Mouse (Mus musculus) erythroblast, adult 5-6 weeks (primary cell): ENCODE measurements around the gene Cbr2. TPM values are rescaled to one million over a fixed set of nuclear protein-coding genes. Genes with fewer than 3 reads are reported as not detected.
"Not testable (repeated sequence)": the region's sequence is repeated elsewhere in the genome, so short reads cannot be mapped to it uniquely, and the experiment has no call there.

ENCODE experiments used
- ATAC-seq: replicated peaks from 2 replicates; pipeline ENCODE4 v1.8.0; 2016; ENCODE audit warnings: moderate number of reproducible peaks, mild to moderate bottlenecking, moderate TSS enrichment, inconsistent platforms; ENCODE audit not compliant: poor library complexity, low FRiP score, severe bottlenecking
- total RNA-seq, 2 experiments: library from RNA; stranded (forward) in 1 of 2; stranded (reverse) in 1 of 2; fragments of 150-400 nt in 1 of 2; fragments of 200-764, 138-1000 nt in 1 of 2; gene quantifications; 2 replicates each; pipeline versions ENCODE4 v1.2.3 to v1.2.4; 2015 to 2017; ENCODE audit warnings: low replicate concordance in 2 of 2

The Cbr2 gene
- total RNA-seq, 2 experiments from 2014 or later: not detected

DNA sequence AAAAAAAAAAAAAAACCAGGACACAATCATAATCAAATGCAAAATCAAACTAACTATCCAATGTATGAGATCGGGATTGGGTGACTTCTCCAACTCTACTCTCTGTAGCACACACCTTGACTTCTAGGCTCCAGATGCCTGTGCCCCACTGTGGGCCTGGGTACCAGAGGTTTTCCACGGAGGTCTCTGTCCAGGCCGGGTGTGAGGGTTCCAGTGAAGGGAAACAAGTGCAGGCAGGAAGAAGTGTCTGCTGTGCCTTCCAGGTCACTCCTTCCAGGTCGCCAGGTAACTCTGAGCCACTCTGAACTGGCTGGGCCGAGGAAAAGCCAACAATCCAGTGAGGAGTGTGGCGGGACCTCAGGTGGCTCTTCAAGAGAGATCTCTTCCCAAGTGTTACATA is 4.5 kb upstream of the Cbr2 start:
- ATAC-seq: no peak

DNA sequence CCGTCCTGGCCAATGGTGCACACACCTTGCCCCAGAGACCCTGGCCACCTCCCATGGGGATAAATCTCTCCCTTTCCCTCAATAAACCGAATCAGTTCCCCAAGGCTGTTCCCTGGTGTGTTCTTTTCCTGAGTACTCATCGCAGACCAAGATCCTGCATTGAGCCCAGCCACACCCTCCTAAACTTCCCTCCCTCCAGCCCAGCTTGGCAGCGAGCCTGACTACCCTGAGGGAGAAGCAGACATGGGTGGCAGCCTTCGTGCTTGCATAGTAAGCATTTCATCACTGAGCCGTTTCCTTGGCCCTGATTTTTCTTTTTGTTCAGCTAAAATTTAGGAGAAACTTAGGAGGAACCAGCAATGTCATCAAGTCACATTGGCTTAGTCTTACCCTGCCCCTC is 1.6 kb upstream of the Cbr2 start:
- ATAC-seq: no peak

DNA sequence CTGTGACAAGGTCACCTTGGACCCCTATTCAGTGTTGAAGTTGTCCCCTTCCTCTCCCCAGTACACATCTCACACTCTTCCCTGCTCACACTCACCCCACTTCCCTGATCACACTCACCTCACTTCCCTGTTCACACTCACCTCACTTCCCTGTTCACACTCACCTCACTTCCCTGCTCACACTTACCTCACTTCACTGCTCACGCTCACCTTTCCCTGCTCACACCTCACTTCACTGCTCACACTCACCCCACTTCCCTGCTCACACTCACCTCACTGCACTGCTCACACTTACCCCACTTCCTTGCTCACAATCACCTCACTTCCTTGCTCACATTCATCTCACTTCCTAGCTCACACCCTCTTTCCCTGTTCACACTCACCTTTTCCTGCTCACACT is 519 bp downstream of the Cbr2 start:
- ATAC-seq: no peak

DNA sequence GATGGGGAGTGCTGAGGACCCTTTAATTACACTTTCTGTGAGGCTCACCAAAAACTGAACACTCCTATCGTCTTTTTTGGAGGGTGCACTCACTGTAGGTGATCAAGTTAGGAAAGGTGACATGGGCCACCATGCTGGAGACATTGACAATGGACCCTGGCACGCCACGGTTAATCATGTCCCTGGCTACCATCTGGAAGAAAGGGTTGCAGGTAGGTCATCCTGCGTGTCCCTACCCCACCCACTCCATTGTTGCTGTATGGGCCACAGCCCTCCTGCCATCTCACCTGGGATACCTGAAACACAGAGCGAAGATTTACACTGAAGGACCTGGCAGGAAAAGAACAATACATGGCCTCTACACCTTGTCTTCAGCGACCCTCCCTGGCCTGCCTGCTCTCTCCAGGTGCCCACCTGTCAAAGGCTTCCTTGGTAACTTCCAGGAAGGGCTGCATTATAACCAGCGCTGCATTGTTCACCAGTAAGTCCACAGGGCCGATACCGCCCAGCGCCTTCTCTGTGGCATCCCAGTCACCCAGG is 1.5 kb downstream of the Cbr2 start:
- no peak for ATAC-seq

DNA sequence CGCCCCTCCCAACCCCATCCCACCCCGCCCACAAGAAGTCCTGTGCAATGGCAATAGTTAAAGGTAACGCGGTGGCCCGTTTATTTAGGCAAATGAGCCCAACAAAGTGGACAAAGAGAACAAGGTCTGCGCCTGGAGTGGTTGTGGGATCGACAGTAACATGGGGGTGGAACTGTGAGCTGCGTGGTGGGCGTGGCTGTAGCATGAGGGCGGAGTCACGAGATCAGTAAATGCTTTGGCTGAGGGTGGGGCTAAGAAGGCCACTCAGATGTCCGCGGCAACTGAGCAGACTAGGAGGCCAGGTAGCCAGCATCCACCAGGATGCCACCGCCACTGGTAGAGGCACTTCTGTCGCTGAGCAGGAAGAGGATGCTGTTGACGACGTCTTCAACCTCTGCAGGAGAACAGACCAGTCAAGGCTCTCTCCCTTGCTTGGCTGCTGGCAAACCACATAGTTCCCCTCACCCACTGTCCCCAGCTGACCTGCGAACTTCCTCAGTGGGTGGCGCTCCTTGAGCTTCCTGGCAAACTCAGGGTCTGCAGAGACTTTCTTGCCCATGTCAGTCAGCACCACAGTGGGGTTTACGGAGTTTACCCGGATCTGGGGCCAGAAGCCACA is 2.4 kb downstream of the Cbr2 start:
- not testable (repeated sequence) for ATAC-seq

DNA sequence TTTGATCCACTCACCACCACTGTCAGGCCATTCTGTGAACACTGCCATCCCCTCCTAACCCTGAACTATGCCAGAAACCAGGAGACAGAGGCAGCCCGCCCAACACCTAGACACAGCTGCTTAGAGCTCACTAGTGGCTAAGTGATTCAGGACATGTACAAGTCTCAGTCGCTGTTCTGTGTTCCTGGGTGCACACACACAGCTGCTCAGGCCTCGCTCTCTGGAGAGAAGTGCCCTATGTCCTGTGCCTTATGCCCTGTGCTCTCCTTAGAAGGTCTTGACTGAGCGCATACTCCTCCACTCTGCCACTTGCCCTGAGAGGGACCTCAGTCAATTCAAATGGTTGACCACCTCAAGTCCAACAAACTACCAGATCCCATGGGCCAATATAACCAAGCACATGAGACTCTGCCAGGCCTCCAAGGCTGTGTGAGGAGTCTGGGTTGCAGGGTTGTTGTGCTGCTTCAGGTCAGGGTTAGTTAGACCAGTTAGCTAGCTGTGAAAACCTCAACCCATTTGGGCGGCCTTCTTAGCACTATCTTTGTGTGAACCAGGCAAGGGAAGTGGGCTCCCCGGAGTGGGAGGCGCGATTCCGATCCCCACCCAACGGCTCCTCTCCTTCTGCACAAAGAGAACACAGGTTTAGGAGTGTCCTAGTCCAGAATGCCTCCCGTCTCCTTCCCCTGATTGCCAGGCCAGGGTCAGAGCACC is 3.2 kb downstream of the Cbr2 start:
- ATAC-seq: no peak

DNA sequence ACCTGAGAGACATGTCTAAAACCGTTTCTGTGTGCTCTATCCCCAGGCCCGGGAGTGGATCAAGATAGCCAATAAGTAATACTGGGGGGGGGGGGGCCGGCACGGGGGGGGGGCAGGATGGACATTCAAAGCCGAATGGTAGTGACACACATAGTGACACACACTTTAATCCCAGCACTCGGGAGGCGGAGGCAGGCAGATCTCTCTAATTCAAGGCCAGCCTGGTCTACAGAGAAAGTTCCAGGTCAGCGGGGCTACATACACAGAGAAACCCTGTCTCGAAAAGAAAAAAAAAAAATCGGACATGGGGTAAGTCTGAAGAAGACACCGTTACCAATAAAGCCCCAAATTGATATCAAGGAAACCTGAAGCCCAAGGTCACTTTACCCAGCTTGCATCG is 4.3 kb downstream of the Cbr2 start:
- no peak for ATAC-seq

DNA sequence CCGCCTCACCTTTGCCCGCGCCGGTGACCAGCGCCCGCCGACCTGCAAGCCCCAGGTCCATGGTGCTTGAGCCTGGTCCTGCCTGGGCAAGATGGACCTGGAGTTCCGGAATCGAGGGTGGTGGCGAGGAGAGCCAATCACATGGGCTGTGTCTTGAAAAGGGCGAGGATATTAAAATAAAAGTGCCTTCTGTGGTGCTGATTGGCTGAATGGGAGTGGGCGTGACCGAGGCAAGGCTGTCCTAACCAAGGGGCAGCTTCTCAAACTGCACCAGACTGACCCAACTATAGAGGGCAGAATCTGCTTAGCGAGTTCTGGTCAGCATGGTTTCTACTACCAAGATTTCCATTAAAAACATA is 4.8 kb downstream of the Cbr2 start, which contains the start of gene Dcxr:
Gene Dcxr, minus strand, starts transcription at position 113 of the 359 bp plus-strand sequence.
- ATAC-seq: peak; percentile 68

DNA sequence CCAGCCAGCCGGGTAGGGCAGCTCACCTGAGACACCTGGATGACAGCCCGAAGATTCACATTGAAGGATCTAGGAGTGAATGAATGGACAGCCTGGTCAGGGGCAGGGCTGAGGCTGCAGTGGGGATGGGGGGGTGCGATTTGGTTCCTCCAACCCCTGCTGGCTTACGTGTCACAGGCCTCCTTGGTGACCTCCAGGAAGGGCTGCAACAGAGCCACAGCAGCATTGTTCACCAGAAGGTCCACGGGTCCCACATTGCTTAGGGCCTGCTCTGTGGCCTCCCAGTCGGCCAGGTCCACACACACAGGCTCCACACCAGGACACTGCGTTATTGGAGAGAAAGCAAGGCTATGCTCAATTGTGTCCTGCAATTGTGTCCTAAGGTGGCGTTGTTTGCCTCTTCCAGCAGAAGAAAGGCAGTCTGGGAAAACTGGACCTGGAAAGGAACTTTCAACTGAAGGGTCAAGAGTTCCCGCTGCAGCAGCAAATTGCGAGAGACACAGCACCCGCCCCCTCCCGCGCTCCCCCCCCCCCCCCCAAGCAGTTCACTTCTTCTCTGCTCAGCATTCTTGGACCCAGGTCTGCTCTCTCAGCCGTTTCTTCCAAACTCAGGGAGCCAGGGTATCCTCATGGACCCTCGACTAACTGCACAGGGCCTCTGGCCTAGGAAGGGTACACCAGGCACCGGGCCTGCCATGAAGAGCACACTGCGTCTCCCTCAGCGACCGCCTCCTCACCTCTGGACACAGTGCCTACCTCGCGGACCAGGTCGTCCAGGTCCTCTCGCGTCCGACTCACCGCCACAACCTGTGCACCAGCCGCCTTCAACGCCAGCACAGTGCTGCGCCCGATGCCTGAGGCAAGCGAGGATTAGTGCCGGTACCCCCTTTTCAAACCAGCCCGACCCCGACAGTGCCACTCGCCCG is 5.4 kb downstream of the Cbr2 start:
- peak; percentile 8; the same call in 1 of the 2 replicates for ATAC-seq

DNA sequence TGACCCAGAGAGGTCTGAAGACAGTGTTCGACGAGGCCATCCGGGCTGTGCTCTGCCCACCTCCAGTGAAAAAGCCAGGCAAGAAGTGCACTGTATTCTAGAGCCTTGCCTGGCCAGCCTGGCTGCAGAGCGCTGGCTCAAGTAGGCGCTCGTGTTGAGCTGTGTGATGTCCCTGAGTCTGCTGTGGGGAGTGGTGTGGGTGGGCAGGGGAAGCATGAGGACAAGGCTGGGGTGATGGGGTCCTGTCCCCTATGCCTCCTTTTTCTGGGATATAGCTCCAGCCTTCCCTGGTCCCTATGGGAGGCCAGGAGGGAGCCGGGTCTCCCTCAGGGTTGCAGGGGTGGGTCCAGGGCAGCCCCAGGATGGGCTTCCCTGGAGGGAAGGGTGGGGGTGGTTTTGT is 8.4 kb downstream of the Cbr2 start:
- no peak for ATAC-seq

DNA sequence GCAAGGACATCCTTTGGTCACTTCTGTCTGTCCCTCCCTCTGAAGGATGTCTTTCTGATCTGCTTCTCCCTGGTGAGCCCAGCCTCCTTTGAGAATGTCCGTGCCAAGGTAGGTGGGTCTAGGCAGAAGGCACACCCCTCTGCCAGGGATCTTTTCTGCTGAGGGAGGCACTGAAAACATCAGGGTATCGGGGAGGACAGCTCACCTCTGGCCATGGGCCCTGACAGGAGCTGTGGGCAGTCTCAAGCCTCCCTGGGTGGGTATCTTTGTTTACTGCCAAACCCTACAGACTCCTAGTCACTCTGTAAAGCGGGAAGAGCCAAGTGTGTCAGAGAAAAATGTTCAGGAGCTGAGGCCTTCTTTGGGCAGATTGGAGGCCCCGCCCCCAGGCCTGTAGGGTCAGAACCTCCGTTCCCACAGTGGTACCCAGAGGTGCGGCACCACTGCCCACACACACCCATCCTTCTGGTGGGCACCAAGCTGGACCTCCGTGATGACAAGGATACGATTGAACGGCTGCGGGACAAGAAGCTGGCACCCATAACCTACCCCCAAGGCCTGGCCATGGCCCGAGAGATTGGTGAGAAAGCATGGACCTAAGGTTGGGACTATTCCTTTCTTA is 9.0 kb downstream of the Cbr2 start:
- ATAC-seq: no peak

DNA sequence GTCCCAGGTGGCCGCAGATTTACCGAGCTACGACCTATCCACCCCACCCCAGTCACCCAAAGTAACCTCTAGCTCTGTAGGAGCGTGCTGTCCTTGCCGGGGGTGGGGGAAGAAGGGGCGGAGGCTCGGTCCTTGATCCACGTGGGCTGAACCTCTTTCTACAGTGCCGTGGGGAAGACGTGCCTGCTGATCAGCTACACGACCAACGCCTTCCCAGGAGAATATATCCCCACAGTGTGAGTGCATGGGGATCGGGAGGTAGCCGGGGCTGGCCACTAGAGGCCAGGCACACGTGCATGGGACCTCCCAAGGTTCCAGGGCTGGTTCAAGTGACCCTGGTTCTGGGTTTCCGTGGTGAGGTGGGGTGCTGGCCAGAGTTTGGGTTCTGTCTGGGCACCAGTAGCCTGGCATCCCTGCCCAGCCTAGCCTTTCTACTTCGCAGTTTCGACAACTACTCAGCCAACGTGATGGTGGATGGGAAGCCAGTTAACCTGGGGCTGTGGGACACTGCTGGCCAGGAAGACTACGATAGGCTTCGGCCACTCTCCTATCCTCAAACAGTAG is 9.8 kb downstream of the Cbr2 start:
- no peak for ATAC-seq

DNA sequence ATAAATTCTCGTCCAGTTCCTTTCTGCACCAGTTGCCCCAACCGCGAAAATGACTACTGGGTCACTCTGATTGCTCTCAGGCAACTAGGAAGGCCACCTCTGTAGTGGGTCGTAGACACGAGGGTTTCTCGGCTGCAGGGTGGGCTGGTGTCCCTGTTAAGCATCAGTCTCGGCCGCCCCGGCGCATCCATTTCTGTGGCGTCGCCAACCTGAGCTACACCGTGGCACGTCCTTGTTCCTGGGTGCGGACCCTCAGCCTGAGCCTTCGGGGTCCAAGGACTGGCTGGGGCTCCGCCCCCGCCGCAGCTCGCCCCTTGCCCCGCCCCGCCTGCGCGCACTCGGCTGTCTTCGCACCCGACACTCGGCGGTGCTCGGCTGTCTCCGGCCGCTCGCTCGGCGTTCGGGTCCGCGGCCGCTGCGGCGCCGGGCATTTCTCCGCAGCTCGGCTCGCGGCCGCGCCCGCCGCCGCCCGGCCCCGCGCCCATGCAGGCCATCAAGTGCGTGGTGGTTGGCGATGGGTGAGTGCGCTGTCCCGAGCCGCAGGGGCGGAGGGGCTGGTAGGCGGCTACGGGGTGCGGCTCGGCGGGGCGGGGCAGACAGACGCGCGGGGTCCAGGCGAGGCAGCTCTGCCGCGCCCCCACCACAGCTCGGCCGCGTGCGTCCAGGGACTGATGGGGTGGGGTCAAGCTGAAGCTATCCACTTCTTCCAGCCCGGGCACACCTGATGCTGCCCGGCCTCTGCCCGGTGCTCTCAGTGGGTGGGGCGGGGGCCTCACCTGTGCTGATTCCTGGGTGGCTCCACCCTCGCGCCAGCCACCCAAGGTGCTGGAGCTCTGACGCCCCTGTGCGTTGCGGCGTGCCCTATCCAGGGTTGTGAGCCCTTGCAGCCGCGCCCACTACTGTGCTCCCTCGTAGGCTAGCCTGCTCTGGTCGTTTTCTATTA is 10.5 kb downstream of the Cbr2 start, which contains the start of gene Rac3:
Gene Rac3, plus strand, starts transcription at position 347 of the 943 bp plus-strand sequence.
- no peak for ATAC-seq

DNA sequence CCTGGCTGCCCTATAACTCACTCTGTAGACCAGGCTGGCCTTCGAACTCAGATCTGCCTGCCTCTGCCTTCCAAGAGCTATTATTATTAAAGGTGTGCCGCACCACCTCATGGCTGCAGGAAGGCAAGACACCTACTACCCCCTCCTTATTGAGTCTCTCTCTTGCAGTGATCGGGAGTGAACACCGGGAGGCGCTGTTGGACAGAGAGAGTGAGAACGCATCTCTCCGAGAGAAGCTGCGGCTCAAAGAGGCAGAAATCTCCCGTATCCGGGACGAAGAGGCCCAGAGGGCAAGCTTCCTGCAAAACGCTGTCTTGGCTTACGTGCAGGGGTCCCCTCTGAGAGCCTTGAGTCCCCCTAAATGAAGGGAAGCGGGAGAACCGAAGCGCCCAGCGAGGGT is 11.5 kb downstream of the Cbr2 start:
- peak; percentile 54; the same call in 1 of the 2 replicates for ATAC-seq

DNA sequence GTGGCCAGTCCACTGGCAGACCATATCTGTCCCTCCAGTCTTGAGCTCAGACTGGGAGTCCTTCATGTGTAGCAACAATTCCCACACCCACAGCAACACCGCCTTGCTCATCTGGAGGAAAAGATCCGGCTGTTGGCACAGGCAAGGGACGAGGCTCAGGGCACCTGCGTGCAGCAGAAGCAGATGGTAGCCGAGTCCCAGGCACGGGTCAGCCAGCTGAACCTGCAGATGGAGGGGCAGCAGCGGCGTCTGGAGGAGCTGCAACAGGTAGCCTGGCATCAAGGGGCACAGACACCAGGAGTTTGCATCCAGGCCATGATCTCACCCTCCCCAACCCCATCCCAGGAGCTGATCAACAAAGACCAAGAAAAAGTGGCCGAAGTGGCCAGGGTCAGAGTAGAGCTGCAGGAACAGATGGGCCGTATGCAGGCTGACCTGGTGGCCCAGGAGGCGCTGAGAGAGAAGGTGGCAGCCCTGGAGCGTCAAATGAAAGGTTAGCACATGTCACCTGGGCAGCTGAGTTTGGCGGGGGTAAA is 12.0 kb downstream of the Cbr2 start:
- no peak for ATAC-seq

DNA sequence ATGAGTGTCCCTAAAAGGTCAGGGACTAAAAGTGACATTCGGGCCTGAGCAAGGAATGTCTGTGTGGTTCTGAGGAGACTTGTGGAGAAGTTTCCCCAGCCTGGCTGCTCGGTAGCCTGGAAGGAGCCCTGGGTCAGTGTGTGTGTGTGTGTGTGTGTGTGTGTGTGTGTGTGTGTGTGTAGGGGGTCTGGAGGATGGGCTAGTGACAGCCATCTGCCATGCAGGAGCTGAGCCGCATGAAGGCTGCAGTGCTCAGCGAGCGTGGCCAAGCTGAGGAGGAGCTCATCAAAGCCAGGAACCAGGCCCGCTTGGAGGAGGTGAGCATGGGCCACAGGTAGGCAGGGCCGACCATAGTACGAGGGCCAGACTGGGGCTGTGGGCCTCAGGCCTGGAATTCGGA is 12.7 kb downstream of the Cbr2 start:
- ATAC-seq: no peak

DNA sequence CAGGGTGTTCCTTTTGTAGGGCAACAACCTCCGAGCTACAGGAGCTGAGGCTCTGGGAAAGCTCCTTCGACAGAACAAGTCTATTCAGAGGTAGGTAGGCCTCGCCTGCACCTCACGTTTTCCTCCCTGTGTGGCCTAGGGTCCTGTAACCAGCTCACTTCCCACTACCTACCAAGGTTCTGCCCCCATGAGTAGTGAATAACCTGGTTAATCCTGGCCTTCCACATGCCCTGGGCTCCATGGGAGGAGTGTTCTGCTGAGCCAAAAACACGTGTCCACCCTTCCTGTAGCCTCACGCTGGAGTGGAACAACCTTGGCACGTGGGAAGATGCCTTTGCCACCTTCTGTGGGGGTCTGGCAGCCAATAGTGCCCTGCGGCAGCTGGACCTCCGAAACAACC is 16.8 kb downstream of the Cbr2 start:
- no peak for ATAC-seq

DNA sequence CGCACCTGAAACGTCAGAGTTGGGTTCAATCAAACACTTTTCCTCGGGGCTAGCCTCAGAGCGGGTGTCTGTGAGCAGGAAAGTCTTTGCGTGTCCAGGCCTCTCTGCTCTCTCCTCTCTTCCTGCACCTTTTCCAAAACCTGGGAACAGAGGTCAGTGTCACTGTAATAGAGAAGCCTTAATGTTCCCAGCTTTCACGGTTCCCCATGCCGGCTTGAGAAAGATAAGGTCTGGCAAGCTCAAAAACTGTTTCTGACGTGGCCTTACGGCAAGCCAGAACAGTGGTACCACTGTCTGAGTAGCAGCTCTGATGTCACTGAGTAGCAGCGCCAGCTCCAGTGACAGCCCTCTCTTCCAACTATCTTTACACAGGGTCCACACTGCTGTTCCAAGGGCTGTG is 17.4 kb downstream of the Cbr2 start:
- ATAC-seq: no peak
